Mouse (Mus musculus) liver, embryonic 15.5 days (tissue): ENCODE results near the gene Art4. TPM values are rescaled to one million over a fixed set of nuclear protein-coding genes. Genes with fewer than 3 reads are reported as not detected.

Experiments
- ATAC-seq: fragments of 200-750 bp; cut with Nextera tagmentation; 2 replicates; pipeline ENCODE4 v1.8.0; 2017; ENCODE audit warnings: moderate number of reproducible peaks, mild to moderate bottlenecking, moderate library complexity; ENCODE audit not compliant: insufficient read depth
- H3K27ac ChIP-seq: fragments of 300-500 bp; sonication (generic); replicated peaks from 2 replicates; pipeline ENCODE4 v1.5.1; 2015; ENCODE audit warnings: mild to moderate bottlenecking, inconsistent platforms
- H3K27me3 ChIP-seq: fragments of 300-500 bp; sonication (generic); 2 replicates; pipeline ENCODE4 v1.6.1; 2015; ENCODE audit warnings: mild to moderate bottlenecking, inconsistent platforms
- H3K36me3 ChIP-seq: fragments of 300-500 bp; sonication (generic); replicated peaks from 2 replicates; pipeline ENCODE4 v1.6.1; 2015; ENCODE audit warnings: moderate library complexity, mild to moderate bottlenecking, inconsistent platforms
- H3K4me1 ChIP-seq: fragments of 300-500 bp; sonication (generic); replicated peaks from 2 replicates; pipeline ENCODE4 v1.6.1; 2015; ENCODE audit warnings: inconsistent platforms
- H3K4me2 ChIP-seq: fragments of 300-500 bp; sonication (generic); 2 replicates; pipeline ENCODE4 v1.6.1; 2015; ENCODE audit warnings: moderate library complexity, mild to moderate bottlenecking, inconsistent platforms
- H3K4me3 ChIP-seq: fragments of 300-500 bp; sonication (generic); replicated peaks from 2 replicates; pipeline ENCODE4 v1.5.1; 2015; ENCODE audit warnings: mild to moderate bottlenecking, inconsistent platforms
- H3K9ac ChIP-seq: fragments of 300-500 bp; sonication (generic); 2 replicates; pipeline ENCODE4 v1.6.1; 2015; ENCODE audit warnings: moderate library complexity, mild to moderate bottlenecking, inconsistent platforms
- H3K9me3 ChIP-seq: fragments of 300-500 bp; sonication (generic); replicated peaks from 2 replicates; pipeline ENCODE4 v1.6.1; 2016; ENCODE audit warnings: inconsistent platforms
- WGBS: fragments of 180-500 bp; shearing (Covaris S2); methylation state at CpG from one replicate; pipeline ENCODE4 v1.1.7; 2015; ENCODE audit warnings: mixed read lengths; ENCODE audit not compliant: insufficient replicate concordance; 5-methylcytosine and 5-hydroxymethylcytosine counted together
- polyA plus RNA-seq: library from polyadenylated mRNA; unstranded; fragments of >200 nt; fragmentation: Nextera tagmentation; extraction: Ambion mirVana; gene quantifications from 2 replicates; pipeline ENCODE4 v1.2.1, GENCODE M21; 2015

The Art4 gene
- polyA plus RNA-seq, 1 experiment from 2014 or later, result 30.0 TPM

DNA sequence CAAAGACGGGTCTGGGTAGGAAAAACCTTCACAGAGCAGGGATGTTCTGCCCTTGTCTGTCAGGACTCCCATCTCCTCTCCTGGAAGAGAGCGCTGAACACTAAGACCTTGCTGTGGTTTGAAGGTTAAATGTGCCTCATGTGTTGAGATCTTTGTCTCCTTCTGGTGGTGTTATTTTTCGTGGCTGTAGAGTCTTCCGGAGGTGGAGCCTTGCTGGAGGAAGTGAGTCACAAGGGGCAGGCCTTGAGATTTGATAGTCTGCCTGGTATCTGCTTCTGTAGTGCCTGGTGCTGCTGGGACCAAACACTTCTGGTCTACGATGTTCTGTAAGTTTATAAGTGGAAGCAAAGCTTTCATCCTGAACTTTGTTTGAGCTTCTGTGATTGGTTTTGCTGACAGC, 8.6 kb downstream of the Art4 start:
- WGBS, result 69% methylated on average over 5 of the region's 5 CpGs
- Histone ChIP-seq H3K4me2 (peak overlapping the region; percentile 50), H3K27me3 (no peaks in the 10 kb centered on the region), H3K27ac (peak overlapping the region; percentile 81), H3K9me3 (no peaks in the 10 kb centered on the region), H3K36me3 (peaks cover 89% of the 10 kb centered on the region), H3K4me1 (peaks cover 61% of the 10 kb centered on the region), H3K9ac (0 out of 2 replicates have a peak overlapping the region, but pooled peaks have one; percentile 34), H3K4me3 (peak overlapping the region; percentile 22)
- 0 out of 2 replicates have a peak, but pooled peaks have one; percentile 17 for ATAC-seq

GRCm38 (mm10) chr6:136848399-136848798, 9.1 kb downstream of the Art4 start:
- peak overlapping the region; percentile 50 for H3K4me2 ChIP-seq
- H3K4me1 ChIP-seq, result peaks cover 56% of the 10 kb centered on the region
- peak overlapping the region; percentile 81 for H3K27ac ChIP-seq
- no peaks in the 10 kb centered on the region for H3K9me3 ChIP-seq
- peak overlapping the region; percentile 22 for H3K4me3 ChIP-seq
- no peaks in the 10 kb centered on the region for H3K27me3 ChIP-seq
- WGBS, result 23% methylated on average over 8 of the region's 8 CpGs
- peak; percentile 64 for ATAC-seq
- H3K9ac ChIP-seq, result peak overlapping the region; percentile 34; the same call in 1 of the 2 replicates
- peaks cover 83% of the 10 kb centered on the region for H3K36me3 ChIP-seq

- peak overlapping the region; percentile 50 for H3K4me2 ChIP-seq
- ATAC-seq, result peak; percentile 70
Observed at GRCm38 (mm10) chr6:136847790-136848189, 9.7 kb downstream of the Art4 start.

DNA sequence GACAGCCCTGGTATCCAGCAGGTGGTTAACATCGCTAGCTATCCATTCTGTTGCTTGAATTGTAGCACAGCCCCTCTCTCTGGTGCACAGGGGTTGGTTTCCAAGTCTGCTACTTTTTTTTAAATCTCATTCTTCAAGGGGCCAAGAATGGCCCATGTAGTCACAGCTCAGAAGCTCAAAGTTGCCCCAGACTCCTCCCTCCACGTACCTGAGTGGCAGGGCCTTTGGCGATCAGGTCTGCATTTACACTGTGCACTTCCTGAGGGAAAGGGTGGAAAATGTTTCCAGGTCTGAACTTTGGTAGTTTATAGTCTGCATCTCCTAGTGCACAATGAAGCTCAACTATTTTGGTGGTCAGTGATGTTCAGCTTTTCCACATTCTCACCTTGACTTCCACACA, 10.3 kb downstream of the Art4 start:
- Histone ChIP-seq H3K4me3 (no peak overlapping the region), H3K27ac (no peak overlapping the region), H3K4me1 (peaks cover 45% of the 10 kb centered on the region), H3K9me3 (no peaks in the 10 kb centered on the region), H3K27me3 (no peaks in the 10 kb centered on the region), H3K4me2 (0 out of 2 replicates have a peak overlapping the region, but pooled peaks have one; percentile 50), H3K9ac (no peak overlapping the region), H3K36me3 (peaks cover 72% of the 10 kb centered on the region)
- ATAC-seq, result no peak
- WGBS, result 88% methylated on average over 3 of the region's 3 CpGs

More at GRCm38 (mm10) chr6:136847790-136848189, 9.7 kb downstream of the Art4 start:
- Histone ChIP-seq H3K4me3 (peak overlapping the region; percentile 22), H3K36me3 (peaks cover 77% of the 10 kb centered on the region), H3K9me3 (no peaks in the 10 kb centered on the region), H3K27me3 (no peaks in the 10 kb centered on the region), H3K9ac (peak overlapping the region; percentile 2; the same call in 1 of the 2 replicates), H3K27ac (peak overlapping the region; percentile 81), H3K4me1 (peaks cover 50% of the 10 kb centered on the region)
- 2% methylated on average over 2 of the region's 2 CpGs for WGBS

- no peaks in the 10 kb centered on the region for H3K9me3 ChIP-seq
- H3K4me1 ChIP-seq, result peaks cover 40% of the 10 kb centered on the region
- no peak overlapping the region for H3K27ac ChIP-seq
- no peak overlapping the region for H3K4me2 ChIP-seq
- WGBS, result 76% methylated on average over 5 of the region's 5 CpGs
- H3K9ac ChIP-seq, result no peak overlapping the region
- peaks cover 59% of the 10 kb centered on the region for H3K36me3 ChIP-seq
- no peaks in the 10 kb centered on the region for H3K27me3 ChIP-seq
- ATAC-seq, result no peak
- H3K4me3 ChIP-seq, result no peak overlapping the region
Observed at GRCm38 (mm10) chr6:136845706-136846480, 11.6 kb downstream of the Art4 start.

DNA sequence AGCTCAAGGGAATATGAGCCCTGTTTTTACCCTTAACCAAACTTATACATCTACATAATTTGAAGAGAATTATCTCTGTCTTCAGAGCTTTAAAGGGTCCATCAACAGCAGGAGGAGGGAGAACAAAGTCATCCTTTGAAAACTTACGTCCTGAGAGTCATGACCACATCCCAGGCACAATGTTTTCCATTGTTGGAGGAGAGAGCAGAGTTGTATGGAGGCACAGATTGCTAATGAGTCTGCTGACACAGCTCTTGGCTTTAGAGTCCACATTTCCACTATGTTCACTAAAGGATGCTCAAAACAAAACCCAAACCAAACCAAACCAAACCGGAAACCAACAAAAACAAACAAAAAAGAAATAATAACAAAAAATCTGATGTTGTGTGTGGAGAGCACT, 12.6 kb downstream of the Art4 start:
- H3K36me3 ChIP-seq, result peaks cover 49% of the 10 kb centered on the region
- H3K4me3 ChIP-seq, result no peak overlapping the region
- no peak overlapping the region for H3K27ac ChIP-seq
- H3K9ac ChIP-seq, result no peak overlapping the region
- H3K4me1 ChIP-seq, result peaks cover 30% of the 10 kb centered on the region
- no peaks in the 10 kb centered on the region; the same call in 1 of the 2 replicates for H3K27me3 ChIP-seq
- ATAC-seq, result no peak
- WGBS, result 86% methylated on average over 2 of the region's 2 CpGs
- H3K9me3 ChIP-seq, result no peaks in the 10 kb centered on the region
- H3K4me2 ChIP-seq, result no peak overlapping the region

DNA sequence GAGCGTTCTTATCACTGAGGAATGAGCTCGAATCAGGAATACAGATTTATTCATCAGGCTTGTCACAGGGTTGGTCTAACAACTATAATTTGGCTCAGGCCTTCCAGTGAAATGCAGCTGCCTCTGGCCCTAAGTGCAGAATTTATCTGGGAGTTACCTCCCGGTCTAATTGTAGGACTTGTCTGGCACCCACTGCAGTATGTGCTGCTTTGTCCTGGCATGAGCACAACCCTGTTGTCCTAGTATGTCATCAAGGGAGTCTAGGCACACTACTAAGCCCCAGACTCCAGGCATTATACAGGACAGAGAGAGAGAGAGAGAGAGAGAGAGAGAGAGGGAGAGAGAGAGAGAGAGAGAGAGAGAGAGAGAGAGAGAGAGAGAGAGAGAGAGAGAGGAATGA, 20.2 kb downstream of the Art4 start:
- no peak for ATAC-seq
- H3K4me2 ChIP-seq, result no peak overlapping the region
- H3K4me1 ChIP-seq, result no peaks in the 10 kb centered on the region
- H3K36me3 ChIP-seq, result no peaks in the 10 kb centered on the region
- peaks cover 5% of the 10 kb centered on the region for H3K27me3 ChIP-seq
- H3K27ac ChIP-seq, result no peak overlapping the region
- WGBS, result 48% methylated on average over 3 of the region's 3 CpGs
- H3K9ac ChIP-seq, result no peak overlapping the region
- H3K4me3 ChIP-seq, result no peak overlapping the region
- no peaks in the 10 kb centered on the region for H3K9me3 ChIP-seq

GRCm38 (mm10) chr6:136835352-136835751, 22.2 kb downstream of the Art4 start, which contains the start of gene Smco3:
TSS of gene Smco3 (minus strand) at chr6:136835452.
- no peak within 1 kb of the TSS for H3K4me2 ChIP-seq
- no peaks in the 10 kb centered on the region for H3K9me3 ChIP-seq
- 48% methylated on average over 4 of the region's 4 CpGs for WGBS
- no peak for ATAC-seq
- H3K27me3 ChIP-seq, result peaks cover 13% of the 10 kb centered on the region
- H3K4me3 ChIP-seq, result no peak within 1 kb of the TSS
- H3K9ac ChIP-seq, result no peak within 1 kb of the TSS
- H3K4me1 ChIP-seq, result no peaks in the 10 kb centered on the region
- no peak within 1 kb of the TSS for H3K27ac ChIP-seq
- no peaks in the 10 kb centered on the region for H3K36me3 ChIP-seq

DNA sequence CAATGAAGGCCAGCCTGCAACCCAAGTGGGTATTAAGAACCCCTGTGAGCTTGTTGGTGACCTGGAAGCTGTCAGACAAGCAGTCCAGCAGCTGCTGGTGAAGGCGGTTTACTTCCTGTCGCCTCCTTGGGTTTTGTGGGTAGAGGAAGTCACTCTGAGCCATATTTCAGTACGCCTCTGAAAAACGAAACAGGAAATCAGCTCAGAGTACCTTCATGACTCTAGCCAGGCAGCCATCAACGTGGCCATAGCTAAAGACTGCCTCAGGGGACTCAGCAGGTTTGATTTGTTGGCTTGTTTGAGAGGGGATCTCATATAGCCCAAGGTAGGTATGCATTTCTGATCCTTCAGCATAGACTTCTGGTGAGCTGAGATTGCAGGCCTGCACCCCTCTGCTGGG, 25.8 kb downstream of the Art4 start:
- Histone ChIP-seq H3K9me3 (no peaks in the 10 kb centered on the region), H3K4me3 (no peak overlapping the region), H3K9ac (no peak overlapping the region), H3K36me3 (no peaks in the 10 kb centered on the region), H3K27ac (no peak overlapping the region), H3K4me2 (no peak overlapping the region), H3K27me3 (peaks cover 13% of the 10 kb centered on the region), H3K4me1 (peaks cover 10% of the 10 kb centered on the region)
- 29% methylated on average over 5 of the region's 5 CpGs for WGBS
- ATAC-seq, result no peak

DNA sequence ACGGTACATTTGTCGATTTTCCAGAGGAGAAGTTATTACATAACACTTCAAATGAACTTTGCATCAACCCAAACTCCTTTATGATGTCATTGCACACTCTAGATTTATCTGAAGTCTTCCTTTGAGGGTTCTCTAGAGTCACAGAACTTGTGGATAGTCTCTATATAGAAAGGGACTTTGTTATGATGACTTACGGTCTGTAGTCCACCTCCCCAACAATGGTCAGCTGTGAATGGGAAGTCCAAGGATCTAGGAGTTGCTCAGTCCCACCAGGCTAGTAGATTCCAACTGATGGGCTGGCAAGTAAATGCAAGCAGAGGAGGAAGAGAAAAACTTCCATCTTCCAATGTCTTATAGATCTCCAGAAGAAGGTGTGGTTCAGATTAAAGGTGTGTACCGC, 28.9 kb downstream of the Art4 start:
- WGBS, result 30% methylated on average over 4 of the region's 4 CpGs
- peaks cover 8% of the 10 kb centered on the region; the same call in 1 of the 2 replicates for H3K27me3 ChIP-seq
- no peaks in the 10 kb centered on the region for H3K9me3 ChIP-seq
- H3K36me3 ChIP-seq, result peaks cover 21% of the 10 kb centered on the region
- H3K4me1 ChIP-seq, result peaks cover 18% of the 10 kb centered on the region
- peak overlapping the region; percentile 98 for H3K4me3 ChIP-seq
- ATAC-seq, result no peak
- peak overlapping the region; percentile 63 for H3K27ac ChIP-seq
- peak overlapping the region; percentile 71 for H3K4me2 ChIP-seq
- no peak overlapping the region; the same call in 1 of the 2 replicates for H3K9ac ChIP-seq

- peak within 1 kb of the TSS; percentile 85 for H3K27ac ChIP-seq
- peaks cover 24% of the 10 kb centered on the region for H3K36me3 ChIP-seq
- peaks cover 18% of the 10 kb centered on the region for H3K4me1 ChIP-seq
- H3K4me2 ChIP-seq, result peak within 1 kb of the TSS; percentile 74
- H3K9ac ChIP-seq, result peak within 1 kb of the TSS; percentile 99
- peak within 1 kb of the TSS; percentile 98 for H3K4me3 ChIP-seq
- no peaks in the 10 kb centered on the region for H3K9me3 ChIP-seq
- H3K27me3 ChIP-seq, result peaks cover 8% of the 10 kb centered on the region; the same call in 1 of the 2 replicates
- peak; percentile 100 for ATAC-seq
- under 1% methylated on average over 45 of the region's 45 CpGs for WGBS
Observed at GRCm38 (mm10) chr6:136827881-136828561, 29.5 kb downstream of the Art4 start, which contains the start of gene Wbp11. TSS of gene Wbp11 (minus strand) at chr6:136828233.
